Mouse (Mus musculus) embryo, embryonic 11.5 days (tissue): ENCODE data around the gene Phf23.
"Not testable (repeated sequence)": the region's sequence is repeated elsewhere in the genome, so short reads cannot be mapped to it uniquely, and the experiment has no call there.

Source experiments
- DNase-seq: peaks from one replicate; pipeline ENCODE4 v3.0.0-alpha.2; 2012; ENCODE audit warnings: low read depth, low spot score

Phf23 gene

DNA sequence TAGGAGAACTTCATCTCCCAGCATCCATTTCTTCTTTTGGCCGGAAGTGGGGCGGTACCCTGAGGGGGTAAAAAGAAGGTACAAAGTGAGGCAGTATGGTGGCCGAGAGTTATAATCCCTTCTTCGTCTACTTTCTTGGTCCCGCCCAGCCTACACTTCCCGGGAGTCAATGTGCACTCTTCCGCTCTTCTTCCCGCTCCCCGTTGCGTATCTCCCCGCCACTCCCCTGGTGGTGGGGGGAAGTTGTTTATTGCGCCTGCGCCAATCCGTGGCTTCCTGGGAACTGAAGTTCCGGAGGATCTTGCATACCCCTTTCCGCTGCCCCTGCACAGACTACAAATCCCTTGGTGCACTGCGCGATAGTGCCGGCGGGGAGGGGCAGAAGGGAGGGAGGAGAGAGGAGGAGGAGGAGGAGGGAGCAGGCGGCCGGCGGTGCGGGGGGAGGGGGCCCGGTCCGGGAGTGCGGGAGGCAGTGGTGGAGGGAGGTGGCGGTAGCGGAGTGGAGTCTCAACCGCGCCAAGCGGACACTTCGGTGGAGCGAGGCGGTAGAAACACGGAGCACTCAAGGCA lies at the start of gene Phf23:
Phf23 (plus strand) TSS at position 387 of the 570 bp plus-strand sequence.
- DNase-seq, result peak; percentile 99

DNA sequence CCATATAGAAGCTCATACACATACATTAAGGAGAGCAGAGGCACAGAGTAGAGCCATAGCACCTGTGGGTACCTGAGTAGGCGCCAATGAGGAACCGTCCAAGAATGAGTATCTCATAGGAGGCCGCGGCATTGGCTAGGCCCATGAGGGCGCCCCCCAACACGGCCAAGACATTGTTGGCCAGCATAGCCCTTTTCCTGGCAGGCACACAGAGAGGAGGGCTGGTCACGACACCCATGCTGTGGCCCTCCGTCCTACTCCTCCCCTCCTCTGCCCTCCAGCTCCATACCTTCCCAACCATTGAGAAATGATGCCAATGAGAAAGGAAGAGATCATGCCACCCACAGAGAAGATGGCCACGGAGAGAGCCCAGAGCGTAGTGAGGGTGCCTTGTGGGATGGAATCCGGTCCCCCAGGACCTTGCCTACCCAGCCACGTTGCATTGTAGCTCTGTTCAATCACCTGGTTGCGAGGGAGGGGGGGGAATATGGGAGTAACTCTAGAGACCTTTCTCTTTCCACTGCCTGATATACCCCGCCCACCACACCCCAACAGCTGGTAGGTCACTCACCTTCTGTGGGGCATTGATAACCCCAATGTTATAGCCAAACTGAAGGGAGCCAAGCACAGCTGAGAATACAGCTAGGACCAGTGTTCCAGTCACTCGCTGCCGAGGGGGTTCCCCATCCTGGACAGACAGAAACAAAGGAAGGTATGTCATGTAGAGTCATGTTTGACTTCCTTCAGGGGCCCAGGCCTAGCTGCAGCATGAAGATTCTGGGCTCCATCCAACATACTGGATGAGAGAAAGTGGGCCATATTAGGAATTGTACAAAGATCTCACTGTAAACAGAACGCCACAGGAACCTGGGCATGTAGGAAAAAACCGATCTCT lies 49.3 kb upstream of the Phf23 start:
- no peak for DNase-seq

DNA sequence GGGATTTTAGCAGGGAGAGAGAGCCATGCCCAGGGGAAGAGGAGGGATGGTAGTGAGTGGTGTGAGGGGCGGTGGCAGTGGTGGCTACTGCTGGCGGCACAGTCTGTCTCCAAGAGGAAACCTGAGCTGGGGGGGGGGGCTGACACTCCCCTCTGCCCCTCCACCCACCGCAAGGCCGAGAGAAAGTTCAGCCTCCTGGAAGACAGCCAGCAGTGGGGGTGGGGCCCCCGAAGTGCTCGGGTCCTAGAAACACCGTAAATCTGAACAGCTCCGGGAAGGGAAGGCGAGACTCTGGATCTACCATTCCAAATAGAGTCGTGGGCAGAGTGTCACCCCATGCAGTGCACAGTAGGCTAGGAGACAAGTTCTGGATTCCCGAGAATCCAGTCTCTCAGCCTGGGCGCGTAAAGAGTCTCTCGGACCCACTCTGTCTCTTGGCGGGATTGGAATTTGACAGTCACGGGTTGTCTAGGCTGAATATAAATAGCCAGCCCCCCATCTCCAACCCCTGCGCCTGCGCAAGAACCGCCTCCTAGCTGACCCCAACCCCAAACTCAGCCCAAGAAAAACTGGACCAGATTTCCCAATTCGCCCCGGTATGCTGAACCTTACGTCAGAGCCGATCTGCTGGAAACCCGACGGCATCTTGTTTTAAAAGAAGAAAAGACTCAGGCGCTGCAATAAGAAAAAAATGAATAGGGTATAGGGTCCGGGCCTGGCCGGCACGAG lies 48.1 kb upstream of the Phf23 start:
- DNase-seq, result peak; percentile 46

DNA sequence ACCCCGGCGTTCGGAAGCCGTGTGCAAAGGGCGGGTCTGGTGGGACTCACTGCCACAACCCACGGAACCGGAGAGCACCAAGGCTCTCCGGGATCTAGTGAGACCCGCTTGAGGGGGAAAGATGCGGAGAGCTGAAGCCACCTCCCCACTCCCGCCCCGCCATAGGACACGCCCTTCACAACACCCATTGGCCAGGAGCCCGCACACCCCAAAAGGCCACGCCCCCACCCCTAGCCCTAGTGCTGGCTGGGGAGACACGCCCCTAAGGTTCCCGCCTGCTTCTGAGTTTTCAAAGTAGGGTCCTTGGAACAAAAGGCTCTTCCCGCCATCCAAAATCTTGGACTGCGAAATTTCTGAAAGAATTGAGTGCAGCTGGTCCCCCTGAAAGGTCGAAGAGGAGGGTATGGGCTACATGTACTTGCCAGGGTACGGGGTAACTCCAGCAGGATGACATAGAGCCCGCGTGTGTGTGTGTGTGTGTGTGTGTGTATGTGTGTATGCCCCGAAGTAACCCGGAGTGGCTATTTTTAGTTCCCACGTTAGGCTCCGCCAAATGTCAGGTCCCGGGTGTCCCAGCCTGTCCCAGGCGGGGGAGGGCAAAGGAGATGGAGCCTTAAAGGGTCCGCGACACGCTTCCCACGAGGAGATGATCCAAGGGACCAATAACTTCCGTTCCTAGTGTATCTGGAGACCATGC lies 47.4 kb upstream of the Phf23 start, which contains the start of gene Slc2a4:
Slc2a4 (minus strand) TSS at position 123 of the 697 bp plus-strand sequence.
- DNase-seq, result peak; percentile 93

DNA sequence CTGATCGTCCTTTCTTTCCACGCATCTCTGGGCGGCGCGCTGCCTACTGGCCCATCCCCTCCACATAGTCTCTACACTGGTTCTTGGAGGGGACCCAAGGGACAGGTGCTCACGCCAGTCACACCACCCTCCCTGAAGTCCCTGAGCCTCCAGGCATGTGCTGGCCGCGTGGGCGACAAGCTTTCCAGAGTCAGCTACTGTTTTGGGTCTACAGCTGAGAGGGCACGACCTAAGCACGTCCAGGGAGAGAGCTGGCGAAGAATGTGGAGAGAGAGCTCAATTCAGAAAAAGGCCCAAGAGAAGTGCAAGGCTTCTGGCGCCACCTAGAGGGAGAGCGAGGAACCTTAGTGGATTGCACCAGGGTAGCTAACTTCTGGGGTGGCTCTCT lies 46.8 kb upstream of the Phf23 start:
- peak; percentile 83 for DNase-seq

DNA sequence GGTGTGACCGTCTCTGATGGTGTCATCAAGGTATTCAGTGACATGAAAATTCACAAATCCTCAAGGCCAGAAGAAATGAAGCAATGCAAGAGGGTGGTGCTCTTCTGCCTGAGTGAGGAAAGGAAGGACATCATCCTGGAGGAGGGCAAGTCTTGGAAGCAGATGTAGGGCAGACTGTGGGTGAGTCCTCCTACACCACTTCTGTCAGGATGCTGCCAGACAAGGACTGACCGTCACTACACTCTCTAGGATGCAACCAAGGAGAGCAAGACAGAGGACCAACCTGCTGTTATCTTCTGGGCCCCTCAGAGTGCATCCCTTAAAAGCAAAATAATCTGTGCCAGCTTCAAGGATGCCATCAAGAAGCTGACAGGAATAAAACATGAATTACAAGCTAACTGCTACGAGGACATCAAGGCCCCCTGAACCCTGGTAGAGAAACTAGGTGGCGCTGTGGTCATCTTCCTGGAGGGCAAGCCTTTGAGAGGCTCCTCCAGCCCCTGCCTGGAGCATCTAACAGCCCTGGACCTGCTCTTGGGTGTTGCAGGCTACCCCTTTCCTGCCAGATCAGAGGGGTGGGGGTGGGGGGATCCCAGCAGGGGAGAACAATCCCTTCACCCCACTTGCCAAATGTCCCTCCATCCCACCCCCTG lies 44.6 kb upstream of the Phf23 start:
- no peak for DNase-seq

DNA sequence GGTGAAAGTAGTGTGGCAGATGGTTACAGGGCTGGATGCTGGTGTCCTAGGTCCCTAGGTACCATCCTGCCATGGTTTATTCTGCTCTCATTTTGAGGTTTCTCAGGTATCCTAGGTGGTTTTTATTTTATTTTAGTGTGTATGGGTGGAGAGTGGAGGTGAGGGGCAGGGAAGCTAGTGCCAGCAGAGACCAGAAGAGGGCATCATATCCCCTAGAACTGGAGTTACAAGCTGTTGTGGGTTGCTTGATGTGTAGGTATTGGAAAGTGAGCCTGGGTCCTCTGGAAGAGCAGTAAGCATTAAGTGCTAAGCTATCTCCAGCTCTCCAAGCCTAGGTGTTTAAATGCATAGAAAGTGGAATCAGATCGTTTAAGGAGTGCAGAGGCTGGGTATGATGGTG lies 43.3 kb upstream of the Phf23 start:
- DNase-seq, result no peak

DNA sequence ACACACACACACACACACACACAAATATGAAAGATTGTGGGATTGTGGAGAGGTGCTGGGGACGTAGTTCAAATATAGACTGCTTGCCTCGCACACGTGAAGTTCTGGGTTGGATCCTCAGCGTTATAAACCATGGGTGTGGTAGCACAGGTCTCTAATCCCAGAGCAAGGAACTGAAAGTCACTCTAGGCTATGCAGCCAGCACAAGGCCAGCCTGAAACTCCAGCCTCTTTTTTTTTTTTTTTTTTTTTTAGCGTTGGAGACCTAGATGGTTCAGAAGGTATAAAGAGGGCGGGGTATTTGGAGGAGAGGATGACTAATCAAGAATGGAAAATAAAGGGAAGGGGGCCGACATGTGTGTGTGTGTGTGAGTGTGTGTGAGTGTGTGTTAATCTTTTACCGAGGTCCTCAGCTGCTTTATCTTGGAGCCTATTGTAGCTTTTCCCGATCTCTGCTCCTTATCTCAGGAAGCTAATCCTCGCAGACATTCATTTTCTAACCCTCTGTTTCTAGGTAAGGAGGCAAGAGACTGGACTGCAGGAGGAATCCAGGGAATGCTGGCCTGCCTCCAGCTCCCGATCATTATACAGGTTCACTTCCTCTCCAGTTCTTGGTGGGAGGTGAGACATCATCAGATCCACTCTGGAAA lies 42.2 kb upstream of the Phf23 start:
- DNase-seq, result no peak

DNA sequence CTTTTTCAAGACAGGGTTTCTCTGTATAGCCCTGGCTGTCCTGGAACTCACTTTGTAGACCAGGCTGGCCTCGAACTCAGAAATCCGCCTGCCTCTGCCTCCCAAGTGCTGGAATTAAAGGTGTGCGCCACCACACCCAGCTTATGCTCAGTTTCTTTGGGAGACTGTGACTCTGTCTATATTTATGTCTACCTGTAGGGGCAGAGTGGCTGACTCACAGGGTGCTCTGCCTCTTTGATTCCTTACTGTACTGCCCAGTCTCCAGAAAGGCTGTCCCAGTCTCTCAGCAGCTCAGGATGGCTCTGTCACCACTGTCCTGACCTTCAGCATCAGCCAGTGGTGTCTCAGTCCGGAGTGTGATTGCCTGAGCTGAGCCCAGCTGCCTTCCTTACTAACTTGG lies 40.0 kb upstream of the Phf23 start:
- DNase-seq, result not testable (repeated sequence)

DNA sequence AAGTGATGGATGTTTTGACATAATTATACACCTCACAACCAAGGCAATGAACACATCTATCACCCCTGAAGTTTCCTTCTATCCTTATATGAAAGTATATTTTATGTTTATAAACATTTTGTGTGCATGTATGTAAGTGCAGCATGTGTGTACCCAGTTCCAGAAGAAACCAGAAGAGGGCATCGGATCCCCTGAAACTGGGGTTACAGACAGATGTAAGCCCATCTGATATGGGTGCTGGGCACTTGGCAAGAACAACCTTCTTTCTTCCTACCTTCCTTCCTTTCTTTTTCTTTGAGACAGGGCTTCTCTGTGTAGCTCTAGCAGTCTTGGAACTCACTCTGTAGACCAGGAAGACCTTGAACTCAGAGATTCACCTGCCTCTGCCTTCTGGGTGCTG lies 39.4 kb upstream of the Phf23 start:
- DNase-seq, result no peak

DNA sequence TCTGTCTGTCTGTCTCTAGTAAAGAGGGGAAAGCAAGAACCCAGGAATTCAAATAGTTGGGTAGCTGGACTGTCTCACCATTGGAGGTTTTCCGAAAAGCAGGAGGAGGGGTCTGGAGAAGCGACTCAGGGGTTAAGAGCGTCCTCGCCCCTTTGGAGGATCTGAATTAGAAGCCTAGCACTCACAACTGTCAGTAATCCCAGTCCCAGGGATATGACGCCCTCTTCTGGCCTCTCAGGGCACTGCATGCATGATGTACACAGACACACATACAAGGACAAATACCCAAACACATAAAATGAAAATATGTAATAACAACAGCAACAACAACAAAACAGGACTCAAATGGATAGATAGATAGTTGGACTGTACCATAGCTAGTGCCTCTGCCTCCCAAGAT lies 35.0 kb upstream of the Phf23 start:
- no peak for DNase-seq

DNA sequence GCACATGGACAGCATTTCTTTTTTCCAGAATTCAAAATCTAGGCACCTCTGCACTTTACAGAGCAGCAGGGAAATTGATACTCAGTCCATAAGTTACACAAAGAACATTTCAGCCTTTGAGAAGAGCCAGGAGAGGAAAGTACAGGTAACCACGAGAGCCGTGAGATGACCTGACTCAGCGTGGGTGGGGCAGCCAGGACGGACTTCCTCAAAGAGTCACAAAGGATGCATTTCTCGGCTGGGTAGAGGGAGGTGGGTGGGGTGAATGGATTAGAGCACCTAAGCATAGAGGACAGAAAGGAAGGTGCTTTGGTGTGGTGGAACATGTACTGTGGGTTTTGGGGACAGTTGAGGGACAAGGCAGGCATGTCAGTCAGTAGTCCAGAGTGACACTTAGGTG lies 33.7 kb upstream of the Phf23 start:
- DNase-seq, result no peak

DNA sequence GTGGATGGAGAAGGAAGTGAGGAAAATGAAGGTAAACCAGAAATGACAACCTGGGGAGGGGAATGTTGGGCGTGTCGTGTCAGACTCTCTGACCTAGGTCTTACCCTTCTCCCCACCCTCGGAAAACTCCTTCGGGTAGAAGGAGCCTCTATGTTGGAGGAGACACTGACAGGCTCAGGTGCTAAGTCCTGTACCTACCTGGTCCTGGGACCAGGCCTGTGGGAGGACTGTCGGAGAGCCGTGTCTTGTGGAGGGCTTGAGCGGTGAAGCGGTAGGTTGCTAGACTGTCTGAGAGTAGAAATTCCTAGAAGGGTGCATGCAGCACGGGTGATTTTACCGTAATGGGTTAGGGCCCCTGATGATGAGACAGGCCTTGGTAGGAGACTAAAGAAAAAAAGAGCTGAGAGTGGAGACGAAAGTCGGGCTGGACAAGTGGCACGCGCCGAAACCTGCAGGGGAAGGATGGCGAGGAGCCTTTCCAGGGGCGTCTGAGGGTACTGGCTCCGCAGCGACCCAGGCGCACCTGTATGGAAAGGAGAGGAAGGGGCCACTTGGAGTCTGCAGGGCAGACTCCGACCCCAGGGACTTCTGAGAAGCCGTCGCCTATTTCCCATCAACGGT lies 30.8 kb upstream of the Phf23 start, which contains the start of gene Cldn7:
Cldn7 (plus strand) TSS at position 130 of the 621 bp plus-strand sequence.
- DNase-seq, result no peak

DNA sequence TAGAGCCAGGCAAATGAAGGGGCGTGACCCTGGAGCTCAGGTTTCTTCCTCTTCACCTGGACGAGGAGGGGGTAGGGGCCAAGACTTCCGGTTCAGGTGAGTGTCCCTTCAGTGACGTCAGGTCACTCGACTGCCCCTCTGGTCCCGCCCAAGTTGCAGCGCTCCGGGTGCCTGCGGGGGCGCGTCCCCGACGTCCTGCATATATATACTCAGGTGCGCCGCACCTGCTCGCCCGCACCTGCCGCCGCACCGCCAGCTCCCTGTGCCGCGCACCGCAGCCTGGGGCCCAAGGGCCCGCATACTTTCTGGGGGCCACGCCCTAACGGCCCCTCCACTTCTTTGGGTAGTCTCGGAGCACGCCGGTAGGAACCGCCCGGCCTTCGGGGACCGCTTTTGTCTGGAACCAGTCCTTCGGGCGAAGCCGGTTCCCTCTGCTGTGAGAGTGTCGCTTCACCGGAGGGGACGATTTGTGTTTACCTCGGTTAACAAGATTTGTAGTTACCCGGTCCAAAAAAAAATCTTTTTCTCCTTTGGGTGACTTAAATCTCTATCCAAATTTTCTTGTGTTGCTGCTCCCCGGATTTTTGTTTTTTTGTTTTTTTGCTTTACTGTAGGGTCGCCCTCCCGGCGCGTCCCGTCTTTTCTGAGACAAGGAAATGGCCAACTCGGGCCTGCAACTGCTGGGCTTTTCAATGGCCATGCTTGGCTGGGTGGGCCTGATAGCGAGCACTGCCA lies 30.1 kb upstream of the Phf23 start:
- no peak for DNase-seq

DNA sequence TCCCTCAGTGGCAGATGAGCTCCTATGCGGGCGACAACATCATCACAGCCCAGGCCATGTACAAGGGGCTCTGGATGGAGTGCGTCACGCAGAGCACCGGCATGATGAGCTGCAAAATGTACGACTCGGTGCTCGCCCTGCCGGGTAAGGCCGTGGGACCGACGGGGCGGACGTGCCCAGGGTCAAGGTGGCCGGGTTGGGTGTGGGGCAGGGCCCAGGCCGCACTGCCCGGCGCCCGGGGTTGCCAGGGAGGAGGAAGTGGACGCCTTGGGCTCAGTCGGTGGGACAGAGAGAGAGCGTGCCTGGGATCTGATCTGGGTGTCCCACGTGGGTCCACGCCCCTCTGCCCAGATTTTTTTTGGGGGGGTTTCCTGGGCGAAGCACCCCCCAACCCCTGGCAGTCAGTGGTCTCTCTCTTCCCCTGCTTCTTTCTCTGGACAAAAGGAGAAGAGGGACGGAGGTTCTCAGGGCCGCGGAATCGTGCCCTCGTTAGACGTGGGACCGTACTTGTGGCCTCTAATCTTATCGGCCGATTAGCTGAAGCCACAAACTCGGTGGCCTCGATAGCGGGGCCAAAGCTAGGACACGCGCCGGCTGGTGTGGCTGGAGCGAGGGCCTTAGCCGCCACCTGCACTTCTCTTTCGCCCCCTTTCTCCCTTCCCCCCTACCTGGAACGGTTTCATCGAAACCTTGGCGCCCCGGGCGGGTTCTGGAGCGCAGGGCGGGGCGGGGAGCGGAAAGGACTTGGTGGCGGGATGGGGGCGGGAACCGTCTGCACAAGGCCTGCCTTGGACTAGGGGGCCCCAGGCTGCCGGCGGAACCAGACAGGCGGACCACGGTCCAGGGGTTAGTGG lies 29.3 kb upstream of the Phf23 start:
- DNase-seq, result no peak

DNA sequence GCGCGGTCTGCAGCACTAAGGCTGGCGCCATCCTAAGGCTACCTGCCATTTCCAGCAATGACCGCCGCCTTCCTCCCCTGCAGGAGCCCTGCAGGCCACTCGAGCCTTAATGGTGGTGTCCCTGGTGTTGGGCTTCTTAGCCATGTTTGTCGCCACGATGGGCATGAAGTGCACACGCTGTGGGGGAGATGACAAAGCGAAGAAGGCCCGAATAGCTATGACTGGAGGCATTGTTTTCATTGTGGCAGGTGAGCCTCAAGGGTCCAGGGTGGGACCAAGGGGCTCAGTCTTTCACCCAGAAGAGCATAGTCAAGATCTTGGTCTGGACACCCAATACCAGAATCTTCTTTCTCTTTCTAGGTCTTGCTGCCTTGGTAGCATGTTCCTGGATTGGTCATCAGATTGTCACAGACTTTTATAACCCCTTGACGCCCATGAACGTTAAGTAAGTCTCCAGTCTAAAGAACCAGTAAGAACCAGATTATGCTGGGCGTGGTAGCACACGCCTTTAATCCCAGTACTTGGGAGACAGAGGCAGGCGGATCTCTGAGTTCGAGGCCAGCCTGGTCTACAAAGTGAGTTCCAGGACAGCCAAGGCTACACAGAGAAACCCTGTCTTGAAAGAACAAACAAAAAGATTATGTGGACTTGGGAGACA lies 28.6 kb upstream of the Phf23 start:
- no peak for DNase-seq

DNA sequence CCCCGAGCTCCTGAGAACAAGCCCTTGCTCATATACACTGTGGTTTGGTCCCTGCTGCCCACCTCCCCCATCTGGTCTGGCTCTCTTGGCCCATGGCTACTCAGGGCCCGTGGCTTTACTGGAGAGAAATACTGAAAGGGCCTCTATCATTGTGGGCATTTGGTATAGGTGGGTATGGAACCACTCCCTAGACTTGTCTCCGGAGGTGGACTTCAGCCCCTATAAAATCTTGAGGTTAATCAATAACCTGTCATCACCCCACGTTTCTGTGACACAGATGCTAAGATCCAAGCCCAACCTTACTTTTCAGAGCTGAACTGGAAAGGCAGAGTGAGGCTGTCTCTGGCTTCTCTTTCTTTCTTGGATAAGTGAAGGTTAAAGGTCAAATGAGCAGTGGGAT lies 26.8 kb upstream of the Phf23 start:
- DNase-seq, result no peak

DNA sequence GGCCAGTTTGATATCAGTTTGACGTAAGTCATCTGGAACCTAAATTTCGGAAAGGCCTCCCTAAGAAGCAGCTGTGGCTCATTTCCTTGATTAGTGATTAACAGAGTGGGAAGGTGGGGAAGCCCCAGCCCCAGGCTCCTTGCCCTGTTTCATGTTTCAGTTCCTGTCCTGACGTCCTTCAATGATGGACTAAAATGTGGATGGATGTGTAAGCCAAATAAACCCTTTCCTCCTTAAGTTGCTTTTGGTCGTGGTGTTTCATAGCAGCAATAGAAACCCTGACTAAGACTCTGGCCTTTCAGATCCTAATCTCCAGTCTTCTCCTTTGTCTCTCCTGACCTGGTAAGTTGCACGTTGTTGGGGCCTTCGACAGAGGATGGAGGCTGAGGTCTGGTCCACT lies 25.4 kb upstream of the Phf23 start:
- no peak for DNase-seq
